Mouse (Mus musculus) liver, embryonic 18 days (tissue): ENCODE measurements around the gene Zfp92. TPM values are rescaled to one million over a fixed set of nuclear protein-coding genes. Genes with fewer than 3 reads are reported as not detected.

ENCODE experiments used
- polyA plus RNA-seq: library from polyadenylated mRNA; depleted of rRNA; stranded (reverse); fragments of >200 nt; gene quantifications from 2 replicates; pipeline ENCODE4 v1.2.3, GENCODE M21; 2012; rRNA removed

The Zfp92 gene
- polyA plus RNA-seq = 0.01 TPM in 2 replicates

DNA sequence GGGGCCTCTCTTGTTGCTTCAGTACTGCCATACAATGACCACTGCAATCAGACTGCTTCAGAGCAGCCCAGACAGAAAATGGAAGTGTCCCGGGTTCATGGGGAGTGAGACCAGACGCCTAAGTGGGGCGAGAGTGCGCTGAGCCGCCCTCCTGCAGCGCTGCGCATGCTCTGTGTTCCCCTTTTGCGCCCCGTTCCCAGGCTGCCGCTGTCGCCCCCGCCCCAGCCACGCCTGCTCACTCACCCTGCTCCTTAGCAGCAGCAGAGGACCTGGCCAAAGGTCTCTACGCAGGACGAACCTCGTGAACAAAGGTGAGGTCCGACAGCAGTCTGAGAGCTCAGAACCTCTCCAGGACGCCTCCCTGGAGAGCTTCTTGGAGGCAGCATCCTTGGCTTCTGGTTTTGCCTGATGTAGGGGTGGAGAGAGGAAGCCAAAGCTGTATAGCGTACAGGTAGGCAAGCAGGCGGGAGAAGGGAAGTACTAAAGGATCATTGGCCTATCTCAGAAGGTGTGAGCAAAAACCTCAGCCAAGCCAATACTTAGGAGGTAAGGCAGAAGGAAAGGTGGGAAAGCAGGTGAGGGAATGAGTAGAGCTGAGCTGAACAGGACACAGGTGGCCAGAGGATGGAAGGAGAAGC, at the start of gene Zfp92:
Zfp92 (plus strand) TSS at position 217 of the 638 bp plus-strand sequence.

DNA sequence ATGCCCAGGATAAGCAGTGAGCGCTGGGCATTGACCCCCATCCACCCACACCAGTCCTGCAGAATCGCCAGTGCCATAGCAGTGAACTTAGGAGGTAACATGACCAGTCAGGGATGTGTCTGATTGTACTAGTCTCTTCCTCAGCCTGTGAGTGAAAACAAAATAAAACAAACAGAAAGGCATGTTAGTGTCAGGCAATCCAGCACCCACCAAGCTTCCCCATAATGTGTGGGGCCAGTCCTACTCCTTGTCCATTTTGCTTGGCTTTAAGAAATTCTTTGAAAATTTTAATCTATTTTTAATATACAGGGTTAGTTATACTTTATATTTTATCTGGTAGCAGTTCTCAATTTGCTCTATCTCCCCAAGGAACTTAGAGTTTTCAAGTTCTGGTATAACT, 12.3 kb upstream of the Zfp92 start, which contains the start of gene Gm18336:
Gm18336 (minus strand) TSS at position 101 of the 400 bp plus-strand sequence.

DNA sequence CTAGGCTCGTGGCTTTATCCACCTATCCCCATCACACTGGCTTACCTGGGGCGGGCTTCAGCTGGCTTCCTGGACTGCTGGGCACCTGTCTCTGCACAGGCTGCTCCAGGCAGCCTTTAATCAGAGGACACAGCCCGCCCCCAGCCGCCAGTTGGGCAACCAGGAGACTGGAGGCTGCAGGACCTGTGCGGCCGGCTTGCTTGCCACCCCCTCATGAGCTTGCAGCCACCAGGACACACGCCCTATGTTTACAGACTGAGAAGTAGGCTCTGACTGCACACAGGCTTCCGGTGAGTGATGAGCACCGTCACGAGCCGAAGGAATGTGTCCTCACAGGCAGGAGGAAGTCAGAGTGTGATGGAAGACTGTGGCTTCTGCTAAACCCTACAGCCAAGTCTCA, 24.4 kb downstream of the Zfp92 start, which contains the start of gene Trex2:
Trex2 (minus strand) TSS at position 93 of the 400 bp plus-strand sequence.

DNA sequence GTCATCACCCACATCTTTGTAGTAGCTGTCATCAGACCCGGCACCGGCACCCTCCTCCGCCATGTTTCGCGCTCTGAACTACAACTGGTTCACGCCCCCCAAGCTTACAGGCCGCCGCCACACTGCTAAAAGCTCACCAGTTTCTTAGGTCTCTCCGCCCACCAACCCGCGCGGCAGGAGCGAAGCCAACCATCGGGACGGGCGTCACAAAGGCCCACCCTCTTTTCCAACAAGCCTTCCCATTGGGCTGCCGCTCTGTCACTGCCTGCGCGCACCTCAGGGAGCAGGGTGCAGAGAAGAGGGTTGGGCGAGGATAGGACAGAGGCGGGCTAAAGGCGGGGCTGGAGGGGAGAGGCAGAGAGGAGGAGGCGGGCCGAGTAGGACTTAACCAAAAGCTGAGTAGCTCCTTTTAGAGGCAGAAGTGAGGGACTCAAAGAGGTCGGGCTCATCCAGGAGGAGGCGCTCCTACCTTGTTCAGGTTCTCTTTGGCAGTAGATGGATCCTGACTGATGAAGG, 48.0 kb downstream of the Zfp92 start, which contains the start of gene Haus7:
Haus7 (minus strand) TSS at position 168 of the 516 bp plus-strand sequence.

Other genes with a start within 250 kb of the Zfp92 start
- not detected in 2 replicates for gene Spin2d, start 234.1 kb upstream of the Zfp92 start, polyA plus RNA-seq
- 6.0 and 6.9 TPM in 2 replicates for gene Xlr3b, start 218.9 kb upstream of the Zfp92 start, polyA plus RNA-seq
- gene Xlr4b, start 196.8 kb upstream of the Zfp92 start, polyA plus RNA-seq = 0.87 and 3.3 TPM in 2 replicates
- gene F8a, start 182.8 kb upstream of the Zfp92 start, polyA plus RNA-seq = 2.0 and 2.2 TPM in 2 replicates
- gene Xlr4c, start 168.0 kb upstream of the Zfp92 start, polyA plus RNA-seq = 0.19 and 0.41 TPM in 2 replicates
- gene Xlr3c, start 145.7 kb upstream of the Zfp92 start, polyA plus RNA-seq = not detected in 2 replicates
- gene Xlr5a, start 118.1 kb upstream of the Zfp92 start, polyA plus RNA-seq = 0.13 and 0.38 TPM in 2 replicates
- gene Xlr5c, start 118.1 kb upstream of the Zfp92 start, polyA plus RNA-seq = not detected in 2 replicates
- gene Gm45015, start 74.3 kb upstream of the Zfp92 start, polyA plus RNA-seq = not detected in 2 replicates
- gene Zfp275, start 68.5 kb upstream of the Zfp92 start, polyA plus RNA-seq = 5.3 and 6.1 TPM in 2 replicates
- gene Gm18336, start 12.4 kb upstream of the Zfp92 start, polyA plus RNA-seq = not detected in 2 replicates
- not detected in 2 replicates for gene Trex2, start 24.2 kb downstream of the Zfp92 start, polyA plus RNA-seq
- gene Haus7, start 47.9 kb downstream of the Zfp92 start, polyA plus RNA-seq = 19.4 and 21.1 TPM in 2 replicates
- gene Bgn, start 72.5 kb downstream of the Zfp92 start, polyA plus RNA-seq = 31.1 and 33.2 TPM in 2 replicates
- not detected in 2 replicates for gene Atp2b3, start 92.0 kb downstream of the Zfp92 start, polyA plus RNA-seq
- gene Dusp9, start 228.3 kb downstream of the Zfp92 start, polyA plus RNA-seq = 3.5 and 6.0 TPM in 2 replicates
- 0.82 and 1.1 TPM in 2 replicates for gene Pnck, start 249.0 kb downstream of the Zfp92 start, polyA plus RNA-seq